Mouse (Mus musculus): ENCODE measurements at regions not wholly inside any gene's neighbourhood (a gene's known extent, or its start where the extent isn't known, plus 50 kb on each side); places are given as distances from the start of the nearest gene placed in this dataset.

- H3K9ac ChIP-seq (ENCODE audit: low read depth, poor library complexity, severe bottlenecking): no peak overlapping the region
- H3K27me3 ChIP-seq (ENCODE audit: control insufficient read depth, insufficient read depth, low read length, poor library complexity, severe bottlenecking): no peaks in the 10 kb centered on the region
- H3K27ac ChIP-seq (ENCODE audit: insufficient read depth, low read length): no peak overlapping the region
- TF ChIP-seq POLR2A (IDR thresholded peaks at IDR 0.05; ENCODE audit: insufficient read depth, low read length): no peak
- TF ChIP-seq EP300 (IDR thresholded peaks at IDR 0.05; ENCODE audit: insufficient read depth, low read depth, low read length): no peak
- no peak for TF ChIP-seq CTCF (IDR thresholded peaks at IDR 0.05; ENCODE audit: low read depth, low read length)
- H3K4me3 ChIP-seq (ENCODE audit: low read depth, low read length): no peak overlapping the region
- no peaks in the 10 kb centered on the region for H3K4me1 ChIP-seq (ENCODE audit: control insufficient read depth, insufficient read depth, low read length)
- H3K36me3 ChIP-seq (ENCODE audit: control insufficient read depth, insufficient read depth, low read length, poor library complexity, severe bottlenecking): no peaks in the 10 kb centered on the region
- H3K9me3 ChIP-seq (replicated peaks; ENCODE audit: control insufficient read depth, insufficient read depth, low read length, poor library complexity, severe bottlenecking): no peaks in the 10 kb centered on the region
Measured at GRCm38 (mm10) chr1:184147713-184148112, 113.6 kb upstream of the 1700056E22Rik start.

GRCm38 (mm10) chr1:184142974-184143373 lies 108.9 kb upstream of the 1700056E22Rik start:
- no peak overlapping the region for H3K4me3 ChIP-seq (ENCODE audit: low read depth, low read length)
- no peaks in the 10 kb centered on the region for H3K36me3 ChIP-seq (ENCODE audit: control insufficient read depth, insufficient read depth, low read length, poor library complexity, severe bottlenecking)
- H3K27ac ChIP-seq (ENCODE audit: insufficient read depth, low read length): no peak overlapping the region
- no peak overlapping the region for H3K9ac ChIP-seq (ENCODE audit: low read depth, poor library complexity, severe bottlenecking)
- no peaks in the 10 kb centered on the region for H3K4me1 ChIP-seq (ENCODE audit: control insufficient read depth, insufficient read depth, low read length)
- no peaks in the 10 kb centered on the region for H3K9me3 ChIP-seq (replicated peaks; ENCODE audit: control insufficient read depth, insufficient read depth, low read length, poor library complexity, severe bottlenecking)
- TF ChIP-seq CTCF (IDR thresholded peaks at IDR 0.05; ENCODE audit: low read depth, low read length) (no peak), POLR2A (IDR thresholded peaks at IDR 0.05; ENCODE audit: insufficient read depth, low read length) (no peak), EP300 (IDR thresholded peaks at IDR 0.05; ENCODE audit: insufficient read depth, low read depth, low read length) (no peak)
- H3K27me3 ChIP-seq (ENCODE audit: control insufficient read depth, insufficient read depth, low read length, poor library complexity, severe bottlenecking): no peaks in the 10 kb centered on the region

- no peaks in the 10 kb centered on the region for H3K36me3 ChIP-seq (ENCODE audit: control insufficient read depth, insufficient read depth, low read length, poor library complexity, severe bottlenecking)
Measured at GRCm38 (mm10) chr1:184140486-184140885, 106.4 kb upstream of the 1700056E22Rik start.

GRCm38 (mm10) chr1:184140082-184140481 lies 106.0 kb upstream of the 1700056E22Rik start:
- TF ChIP-seq CTCF (IDR thresholded peaks at IDR 0.05; ENCODE audit: low read depth, low read length) (no peak), POLR2A (IDR thresholded peaks at IDR 0.05; ENCODE audit: insufficient read depth, low read length) (no peak), EP300 (IDR thresholded peaks at IDR 0.05; ENCODE audit: insufficient read depth, low read depth, low read length) (no peak)
- Histone ChIP-seq H3K9me3 (replicated peaks; ENCODE audit: control insufficient read depth, insufficient read depth, low read length, poor library complexity, severe bottlenecking) (no peaks in the 10 kb centered on the region), H3K4me1 (ENCODE audit: control insufficient read depth, insufficient read depth, low read length) (no peaks in the 10 kb centered on the region), H3K36me3 (ENCODE audit: control insufficient read depth, insufficient read depth, low read length, poor library complexity, severe bottlenecking) (no peaks in the 10 kb centered on the region), H3K27me3 (ENCODE audit: control insufficient read depth, insufficient read depth, low read length, poor library complexity, severe bottlenecking) (no peaks in the 10 kb centered on the region), H3K4me3 (ENCODE audit: low read depth, low read length) (no peak overlapping the region), H3K27ac (ENCODE audit: insufficient read depth, low read length) (no peak overlapping the region), H3K9ac (ENCODE audit: low read depth, poor library complexity, severe bottlenecking) (no peak overlapping the region)

More at GRCm38 (mm10) chr1:184140486-184140885, 106.4 kb upstream of the 1700056E22Rik start:
- Histone ChIP-seq H3K27ac (ENCODE audit: insufficient read depth, low read length) (no peak overlapping the region), H3K27me3 (ENCODE audit: control insufficient read depth, insufficient read depth, low read length, poor library complexity, severe bottlenecking) (no peaks in the 10 kb centered on the region), H3K4me1 (ENCODE audit: control insufficient read depth, insufficient read depth, low read length) (no peaks in the 10 kb centered on the region), H3K9me3 (replicated peaks; ENCODE audit: control insufficient read depth, insufficient read depth, low read length, poor library complexity, severe bottlenecking) (no peaks in the 10 kb centered on the region), H3K4me3 (ENCODE audit: low read depth, low read length) (no peak overlapping the region), H3K9ac (ENCODE audit: low read depth, poor library complexity, severe bottlenecking) (no peak overlapping the region)
- TF ChIP-seq EP300 (IDR thresholded peaks at IDR 0.05; ENCODE audit: insufficient read depth, low read depth, low read length) (no peak), CTCF (IDR thresholded peaks at IDR 0.05; ENCODE audit: low read depth, low read length) (no peak), POLR2A (IDR thresholded peaks at IDR 0.05; ENCODE audit: insufficient read depth, low read length) (no peak)

- H3K9ac ChIP-seq (ENCODE audit: low read depth, poor library complexity, severe bottlenecking): no peak overlapping the region
Measured at GRCm38 (mm10) chr1:184138661-184139060, 104.6 kb upstream of the 1700056E22Rik start.

GRCm38 (mm10) chr1:184130897-184131296 lies 96.8 kb upstream of the 1700056E22Rik start:
- Histone ChIP-seq H3K36me3 (ENCODE audit: control insufficient read depth, insufficient read depth, low read length, poor library complexity, severe bottlenecking) (no peaks in the 10 kb centered on the region), H3K9me3 (replicated peaks; ENCODE audit: control insufficient read depth, insufficient read depth, low read length, poor library complexity, severe bottlenecking) (no peaks in the 10 kb centered on the region), H3K9ac (ENCODE audit: low read depth, poor library complexity, severe bottlenecking) (no peak overlapping the region), H3K4me3 (ENCODE audit: low read depth, low read length) (no peak overlapping the region), H3K27me3 (ENCODE audit: control insufficient read depth, insufficient read depth, low read length, poor library complexity, severe bottlenecking) (no peaks in the 10 kb centered on the region), H3K4me1 (ENCODE audit: control insufficient read depth, insufficient read depth, low read length) (no peaks in the 10 kb centered on the region), H3K27ac (ENCODE audit: insufficient read depth, low read length) (no peak overlapping the region)
- TF ChIP-seq CTCF (IDR thresholded peaks at IDR 0.05; ENCODE audit: low read depth, low read length) (no peak), EP300 (IDR thresholded peaks at IDR 0.05; ENCODE audit: insufficient read depth, low read depth, low read length) (no peak), POLR2A (IDR thresholded peaks at IDR 0.05; ENCODE audit: insufficient read depth, low read length) (no peak)

More at GRCm38 (mm10) chr1:184138661-184139060, 104.6 kb upstream of the 1700056E22Rik start:
- H3K36me3 ChIP-seq (ENCODE audit: control insufficient read depth, insufficient read depth, low read length, poor library complexity, severe bottlenecking): no peaks in the 10 kb centered on the region
- H3K27ac ChIP-seq (ENCODE audit: insufficient read depth, low read length): no peak overlapping the region
- no peaks in the 10 kb centered on the region for H3K4me1 ChIP-seq (ENCODE audit: control insufficient read depth, insufficient read depth, low read length)
- H3K9me3 ChIP-seq (replicated peaks; ENCODE audit: control insufficient read depth, insufficient read depth, low read length, poor library complexity, severe bottlenecking): no peaks in the 10 kb centered on the region
- no peak overlapping the region for H3K4me3 ChIP-seq (ENCODE audit: low read depth, low read length)
- TF ChIP-seq CTCF (IDR thresholded peaks at IDR 0.05; ENCODE audit: low read depth, low read length): no peak
- TF ChIP-seq EP300 (IDR thresholded peaks at IDR 0.05; ENCODE audit: insufficient read depth, low read depth, low read length): no peak
- TF ChIP-seq POLR2A (IDR thresholded peaks at IDR 0.05; ENCODE audit: insufficient read depth, low read length): no peak
- no peaks in the 10 kb centered on the region for H3K27me3 ChIP-seq (ENCODE audit: control insufficient read depth, insufficient read depth, low read length, poor library complexity, severe bottlenecking)

Measured in ES-Bruce4 (cell line).